Mouse (Mus musculus): ENCODE data around the gene Vps13d. TPM values are rescaled to one million over a fixed set of nuclear protein-coding genes. Genes with fewer than 3 reads are reported as not detected.

Gene Vps13d
- polyA plus RNA-seq, 1 experiment from 2014 or later = 11.4 TPM

- Histone ChIP-seq H3K4me1 (ENCODE audit: control insufficient read depth, insufficient read depth, low read depth, low read length) (no peaks in the 10 kb centered on the region), H3K4me2 (ENCODE audit: low read length) (no peak overlapping the region), H3K27ac (ENCODE audit: low read depth, low read length) (no peak overlapping the region), H3K36me3 (ENCODE audit: control insufficient read depth, insufficient read depth, low read length) (peaks cover 31% of the 10 kb centered on the region), H3K27me3 (replicated peaks; ENCODE audit: control insufficient read depth, insufficient read depth, low read length) (no peaks in the 10 kb centered on the region), H3K9me3 (ENCODE audit: control insufficient read depth, low read length) (no peaks in the 10 kb centered on the region), H3K9ac (ENCODE audit: low read depth, low read length) (no peak overlapping the region), H3K4me3 (ENCODE audit: low read length) (no peak overlapping the region)
- 92% methylated on average over 5 of the region's 5 CpGs for WGBS
- no peak for ATAC-seq
Observed at GRCm38 (mm10) chr4:145143533-145143932, 51.3 kb downstream of the Vps13d start.

GRCm38 (mm10) chr4:145136705-145137104 lies 58.1 kb downstream of the Vps13d start:
- Histone ChIP-seq H3K4me2 (ENCODE audit: low read length) (no peak overlapping the region), H3K36me3 (ENCODE audit: control insufficient read depth, insufficient read depth, low read length) (peaks cover 32% of the 10 kb centered on the region), H3K9ac (ENCODE audit: low read depth, low read length) (no peak overlapping the region), H3K9me3 (ENCODE audit: control insufficient read depth, low read length) (no peaks in the 10 kb centered on the region), H3K27ac (ENCODE audit: low read depth, low read length) (no peak overlapping the region), H3K4me3 (ENCODE audit: low read length) (no peak overlapping the region), H3K27me3 (replicated peaks; ENCODE audit: control insufficient read depth, insufficient read depth, low read length) (no peaks in the 10 kb centered on the region), H3K4me1 (ENCODE audit: control insufficient read depth, insufficient read depth, low read depth, low read length) (no peaks in the 10 kb centered on the region)
- no peak for ATAC-seq
- 89% methylated on average over 1 of the region's 1 CpGs for WGBS

GRCm38 (mm10) chr4:145135473-145135872 lies 59.3 kb downstream of the Vps13d start:
- Histone ChIP-seq H3K4me2 (ENCODE audit: low read length) (no peak overlapping the region), H3K27ac (ENCODE audit: low read depth, low read length) (no peak overlapping the region), H3K36me3 (ENCODE audit: control insufficient read depth, insufficient read depth, low read length) (peaks cover 37% of the 10 kb centered on the region), H3K27me3 (replicated peaks; ENCODE audit: control insufficient read depth, insufficient read depth, low read length) (no peaks in the 10 kb centered on the region), H3K4me1 (ENCODE audit: control insufficient read depth, insufficient read depth, low read depth, low read length) (no peaks in the 10 kb centered on the region), H3K9ac (ENCODE audit: low read depth, low read length) (no peak overlapping the region), H3K9me3 (ENCODE audit: control insufficient read depth, low read length) (no peaks in the 10 kb centered on the region), H3K4me3 (ENCODE audit: low read length) (no peak overlapping the region)
- 91% methylated on average over 4 of the region's 4 CpGs for WGBS
- no peak for ATAC-seq

GRCm38 (mm10) chr4:145130772-145131171 lies 64.0 kb downstream of the Vps13d start:
- Histone ChIP-seq H3K36me3 (ENCODE audit: control insufficient read depth, insufficient read depth, low read length) (peaks cover 40% of the 10 kb centered on the region), H3K9ac (ENCODE audit: low read depth, low read length) (no peak overlapping the region), H3K4me1 (ENCODE audit: control insufficient read depth, insufficient read depth, low read depth, low read length) (no peaks in the 10 kb centered on the region), H3K4me3 (ENCODE audit: low read length) (no peak overlapping the region), H3K4me2 (ENCODE audit: low read length) (no peak overlapping the region), H3K9me3 (ENCODE audit: control insufficient read depth, low read length) (no peaks in the 10 kb centered on the region), H3K27me3 (replicated peaks; ENCODE audit: control insufficient read depth, insufficient read depth, low read length) (no peaks in the 10 kb centered on the region), H3K27ac (ENCODE audit: low read depth, low read length) (no peak overlapping the region)
- 90% methylated on average over 1 of the region's 1 CpGs for WGBS
- ATAC-seq = no peak

GRCm38 (mm10) chr4:145129956-145130548 lies 64.8 kb downstream of the Vps13d start:
- no peak overlapping the region for H3K27ac ChIP-seq (ENCODE audit: low read depth, low read length)
- H3K9me3 ChIP-seq (ENCODE audit: control insufficient read depth, low read length) = no peaks in the 10 kb centered on the region
- H3K9ac ChIP-seq (ENCODE audit: low read depth, low read length) = no peak overlapping the region
- no peak overlapping the region for H3K4me2 ChIP-seq (ENCODE audit: low read length)
- H3K36me3 ChIP-seq (ENCODE audit: control insufficient read depth, insufficient read depth, low read length) = peaks cover 37% of the 10 kb centered on the region
- no peak for ATAC-seq
- no peak overlapping the region for H3K4me3 ChIP-seq (ENCODE audit: low read length)
- no peaks in the 10 kb centered on the region for H3K4me1 ChIP-seq (ENCODE audit: control insufficient read depth, insufficient read depth, low read depth, low read length)
- no peaks in the 10 kb centered on the region for H3K27me3 ChIP-seq (replicated peaks; ENCODE audit: control insufficient read depth, insufficient read depth, low read length)

- Histone ChIP-seq H3K9ac (ENCODE audit: low read depth, low read length) (no peak overlapping the region), H3K9me3 (ENCODE audit: control insufficient read depth, low read length) (no peaks in the 10 kb centered on the region), H3K4me1 (ENCODE audit: control insufficient read depth, insufficient read depth, low read depth, low read length) (no peaks in the 10 kb centered on the region), H3K27ac (ENCODE audit: low read depth, low read length) (no peak overlapping the region), H3K4me2 (ENCODE audit: low read length) (no peak overlapping the region), H3K27me3 (replicated peaks; ENCODE audit: control insufficient read depth, insufficient read depth, low read length) (no peaks in the 10 kb centered on the region), H3K4me3 (ENCODE audit: low read length) (no peak overlapping the region), H3K36me3 (ENCODE audit: control insufficient read depth, insufficient read depth, low read length) (peaks cover 34% of the 10 kb centered on the region)
- WGBS = 75% methylated on average over 4 of the region's 4 CpGs
- no peak for ATAC-seq
Observed at GRCm38 (mm10) chr4:145125463-145126220, 69.2 kb downstream of the Vps13d start.

- no peak overlapping the region for H3K27ac ChIP-seq (ENCODE audit: low read depth, low read length)
- no peak for ATAC-seq
- H3K9me3 ChIP-seq (ENCODE audit: control insufficient read depth, low read length) = no peaks in the 10 kb centered on the region
- WGBS = 83% methylated on average over 4 of the region's 4 CpGs
- peaks cover 42% of the 10 kb centered on the region for H3K36me3 ChIP-seq (ENCODE audit: control insufficient read depth, insufficient read depth, low read length)
- H3K4me3 ChIP-seq (ENCODE audit: low read length) = no peak overlapping the region
- no peak overlapping the region for H3K9ac ChIP-seq (ENCODE audit: low read depth, low read length)
- no peaks in the 10 kb centered on the region for H3K27me3 ChIP-seq (replicated peaks; ENCODE audit: control insufficient read depth, insufficient read depth, low read length)
- no peak overlapping the region for H3K4me2 ChIP-seq (ENCODE audit: low read length)
- no peaks in the 10 kb centered on the region for H3K4me1 ChIP-seq (ENCODE audit: control insufficient read depth, insufficient read depth, low read depth, low read length)
Observed at GRCm38 (mm10) chr4:145124419-145124818, 70.4 kb downstream of the Vps13d start.

GRCm38 (mm10) chr4:145111641-145112040 lies 83.2 kb downstream of the Vps13d start:
- Histone ChIP-seq H3K4me1 (ENCODE audit: control insufficient read depth, insufficient read depth, low read depth, low read length) (no peaks in the 10 kb centered on the region), H3K4me2 (ENCODE audit: low read length) (no peak overlapping the region), H3K27ac (ENCODE audit: low read depth, low read length) (no peak overlapping the region), H3K27me3 (replicated peaks; ENCODE audit: control insufficient read depth, insufficient read depth, low read length) (no peaks in the 10 kb centered on the region), H3K9me3 (ENCODE audit: control insufficient read depth, low read length) (no peaks in the 10 kb centered on the region), H3K9ac (ENCODE audit: low read depth, low read length) (no peak overlapping the region), H3K36me3 (ENCODE audit: control insufficient read depth, insufficient read depth, low read length) (peaks cover 41% of the 10 kb centered on the region), H3K4me3 (ENCODE audit: low read length) (no peak overlapping the region)
- 39% methylated on average over 4 of the region's 4 CpGs for WGBS
- no peak for ATAC-seq

- H3K9me3 ChIP-seq (ENCODE audit: control insufficient read depth, low read length) = no peaks in the 10 kb centered on the region
- no peak for ATAC-seq
- no peak overlapping the region for H3K9ac ChIP-seq (ENCODE audit: low read depth, low read length)
- H3K27me3 ChIP-seq (replicated peaks; ENCODE audit: control insufficient read depth, insufficient read depth, low read length) = no peaks in the 10 kb centered on the region
- H3K4me2 ChIP-seq (ENCODE audit: low read length) = no peak overlapping the region
- no peak overlapping the region for H3K27ac ChIP-seq (ENCODE audit: low read depth, low read length)
- peaks cover 42% of the 10 kb centered on the region for H3K36me3 ChIP-seq (ENCODE audit: control insufficient read depth, insufficient read depth, low read length)
- H3K4me1 ChIP-seq (ENCODE audit: control insufficient read depth, insufficient read depth, low read depth, low read length) = no peaks in the 10 kb centered on the region
- WGBS = 95% methylated on average over 6 of the region's 6 CpGs
- no peak overlapping the region for H3K4me3 ChIP-seq (ENCODE audit: low read length)
Observed at GRCm38 (mm10) chr4:145110736-145111135, 84.1 kb downstream of the Vps13d start.
